Mouse (Mus musculus): Measurements from ENCODE around the gene Podn.

GRCm38 (mm10) chr4:108025269-108025668 lies 71.0 kb downstream of the Podn start:
- TF ChIP-seq CTCF (IDR thresholded peaks at IDR 0.05; ENCODE audit: control insufficient read depth, insufficient read depth, low read length) (no peak), POLR2A (IDR thresholded peaks at IDR 0.05; ENCODE audit: borderline replicate concordance, control insufficient read depth, low read depth, low read length) (no peak)

Data from bone marrow, adult 2 months (tissue).